Mouse (Mus musculus): Measurements from ENCODE around the gene Slc17a9. TPM values are rescaled to one million over a fixed set of nuclear protein-coding genes. Genes with fewer than 3 reads are reported as not detected.

Slc17a9 gene
- polyA plus RNA-seq, 1 experiment, result 22.6 TPM

GRCm38 (mm10) chr2:180755896-180756295 lies 30.8 kb downstream of the Slc17a9 start:
- no peak for TF ChIP-seq EP300 (IDR thresholded peaks at IDR 0.05; ENCODE audit: insufficient read depth, low read depth, low read length)
- no peak for TF ChIP-seq CTCF (IDR thresholded peaks at IDR 0.05; ENCODE audit: low read depth, low read length)
- no peak for TF ChIP-seq POLR2A (IDR thresholded peaks at IDR 0.05; ENCODE audit: insufficient read depth, low read length)
- H3K4me1 ChIP-seq (ENCODE audit: control insufficient read depth, insufficient read depth, low read length), result no peaks in the 10 kb centered on the region
- H3K27ac ChIP-seq (ENCODE audit: insufficient read depth, low read length), result no peak overlapping the region
- H3K9ac ChIP-seq (ENCODE audit: low read depth, poor library complexity, severe bottlenecking), result no peak overlapping the region
- H3K27me3 ChIP-seq (ENCODE audit: control insufficient read depth, insufficient read depth, low read length, poor library complexity, severe bottlenecking), result no peaks in the 10 kb centered on the region
- no peaks in the 10 kb centered on the region for H3K36me3 ChIP-seq (ENCODE audit: control insufficient read depth, insufficient read depth, low read length, poor library complexity, severe bottlenecking)
- H3K9me3 ChIP-seq (replicated peaks; ENCODE audit: control insufficient read depth, insufficient read depth, low read length, poor library complexity, severe bottlenecking), result no peaks in the 10 kb centered on the region
- H3K4me3 ChIP-seq (ENCODE audit: low read depth, low read length), result no peak overlapping the region

DNA sequence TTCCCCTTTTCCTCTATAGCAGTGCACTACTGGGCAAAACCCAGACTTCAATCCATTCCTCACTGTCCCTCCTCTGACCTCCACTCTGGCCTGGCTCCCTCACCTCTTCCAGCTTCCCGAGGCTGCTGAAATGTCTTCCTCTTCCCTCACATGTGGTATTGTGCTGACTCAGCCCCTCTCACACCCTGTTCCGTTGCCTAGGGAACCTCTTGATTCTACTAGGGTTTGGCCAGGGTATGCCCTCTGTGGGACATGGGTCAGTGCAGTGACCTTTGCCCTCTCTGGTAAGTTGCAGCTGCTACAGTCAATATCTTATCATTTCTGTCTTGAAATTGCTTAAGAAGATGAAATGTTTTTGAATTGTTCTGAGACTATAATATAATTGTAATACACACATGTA lies 31.7 kb downstream of the Slc17a9 start:
- H3K9me3 ChIP-seq (replicated peaks; ENCODE audit: control insufficient read depth, insufficient read depth, low read length, poor library complexity, severe bottlenecking), result no peaks in the 10 kb centered on the region
- TF ChIP-seq POLR2A (IDR thresholded peaks at IDR 0.05; ENCODE audit: insufficient read depth, low read length), result no peak
- no peak for TF ChIP-seq CTCF (IDR thresholded peaks at IDR 0.05; ENCODE audit: low read depth, low read length)
- no peak for TF ChIP-seq EP300 (IDR thresholded peaks at IDR 0.05; ENCODE audit: insufficient read depth, low read depth, low read length)
- no peaks in the 10 kb centered on the region for H3K27me3 ChIP-seq (ENCODE audit: control insufficient read depth, insufficient read depth, low read length, poor library complexity, severe bottlenecking)
- H3K27ac ChIP-seq (ENCODE audit: insufficient read depth, low read length), result no peak overlapping the region
- no peak overlapping the region for H3K9ac ChIP-seq (ENCODE audit: low read depth, poor library complexity, severe bottlenecking)
- H3K4me3 ChIP-seq (ENCODE audit: low read depth, low read length), result no peak overlapping the region
- no peaks in the 10 kb centered on the region for H3K36me3 ChIP-seq (ENCODE audit: control insufficient read depth, insufficient read depth, low read length, poor library complexity, severe bottlenecking)
- no peaks in the 10 kb centered on the region for H3K4me1 ChIP-seq (ENCODE audit: control insufficient read depth, insufficient read depth, low read length)

GRCm38 (mm10) chr2:180758513-180759263 lies 33.6 kb downstream of the Slc17a9 start:
- no peak overlapping the region for H3K4me3 ChIP-seq (ENCODE audit: low read depth, low read length)
- H3K4me1 ChIP-seq (ENCODE audit: control insufficient read depth, insufficient read depth, low read length), result no peaks in the 10 kb centered on the region
- no peak overlapping the region for H3K27ac ChIP-seq (ENCODE audit: insufficient read depth, low read length)
- H3K27me3 ChIP-seq (ENCODE audit: control insufficient read depth, insufficient read depth, low read length, poor library complexity, severe bottlenecking), result no peaks in the 10 kb centered on the region
- no peaks in the 10 kb centered on the region for H3K36me3 ChIP-seq (ENCODE audit: control insufficient read depth, insufficient read depth, low read length, poor library complexity, severe bottlenecking)
- no peak for TF ChIP-seq CTCF (IDR thresholded peaks at IDR 0.05; ENCODE audit: low read depth, low read length)
- no peak for TF ChIP-seq EP300 (IDR thresholded peaks at IDR 0.05; ENCODE audit: insufficient read depth, low read depth, low read length)
- TF ChIP-seq POLR2A (IDR thresholded peaks at IDR 0.05; ENCODE audit: insufficient read depth, low read length), result no peak
- H3K9ac ChIP-seq (ENCODE audit: low read depth, poor library complexity, severe bottlenecking), result no peak overlapping the region
- no peaks in the 10 kb centered on the region for H3K9me3 ChIP-seq (replicated peaks; ENCODE audit: control insufficient read depth, insufficient read depth, low read length, poor library complexity, severe bottlenecking)

DNA sequence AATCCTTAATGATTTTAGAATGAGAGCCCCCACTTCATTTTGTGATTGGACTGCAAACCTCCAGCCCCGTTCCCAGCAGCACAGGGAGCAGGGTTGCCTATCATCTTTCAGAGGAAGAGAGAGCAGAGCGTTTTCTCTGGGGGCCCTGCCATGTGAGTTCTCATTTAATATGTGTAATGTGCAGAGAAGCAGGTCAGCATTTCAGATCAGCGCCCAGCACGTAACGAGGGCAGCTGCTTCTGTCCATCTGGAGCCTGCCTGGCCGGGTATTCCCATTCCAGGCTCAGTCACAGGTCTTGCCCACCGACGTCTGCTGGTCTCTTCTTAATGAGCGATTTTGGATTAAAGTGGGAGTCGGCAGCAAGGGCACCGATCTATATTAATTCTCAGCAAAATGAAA lies 39.9 kb downstream of the Slc17a9 start:
- Histone ChIP-seq H3K36me3 (ENCODE audit: control insufficient read depth, insufficient read depth, low read length, poor library complexity, severe bottlenecking) (no peaks in the 10 kb centered on the region), H3K9ac (ENCODE audit: low read depth, poor library complexity, severe bottlenecking) (no peak overlapping the region), H3K27me3 (ENCODE audit: control insufficient read depth, insufficient read depth, low read length, poor library complexity, severe bottlenecking) (no peaks in the 10 kb centered on the region), H3K9me3 (replicated peaks; ENCODE audit: control insufficient read depth, insufficient read depth, low read length, poor library complexity, severe bottlenecking) (no peaks in the 10 kb centered on the region), H3K4me1 (ENCODE audit: control insufficient read depth, insufficient read depth, low read length) (no peaks in the 10 kb centered on the region), H3K27ac (ENCODE audit: insufficient read depth, low read length) (no peak overlapping the region), H3K4me3 (ENCODE audit: low read depth, low read length) (no peak overlapping the region)
- TF ChIP-seq EP300 (IDR thresholded peaks at IDR 0.05; ENCODE audit: insufficient read depth, low read depth, low read length), result no peak
- TF ChIP-seq POLR2A (IDR thresholded peaks at IDR 0.05; ENCODE audit: insufficient read depth, low read length), result no peak

DNA sequence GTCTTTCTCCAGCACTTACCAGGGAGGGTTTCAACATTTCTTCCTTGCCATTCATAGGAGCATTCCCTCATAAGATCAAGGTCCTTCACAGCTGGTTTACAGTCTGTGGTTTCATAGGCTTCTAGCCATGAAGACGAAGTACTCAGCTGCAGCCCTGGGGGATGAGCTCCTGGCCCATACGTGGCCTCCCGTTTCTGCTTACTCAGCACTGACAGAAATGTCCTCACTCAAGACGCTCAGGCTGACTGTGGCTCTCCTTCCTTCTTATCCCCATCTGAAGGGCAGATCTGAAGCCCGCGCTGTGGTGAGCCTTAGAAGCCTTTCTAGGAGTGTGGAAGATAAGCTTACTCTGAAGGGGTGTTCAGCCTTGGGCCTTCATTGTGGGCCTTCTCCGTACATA lies 40.6 kb downstream of the Slc17a9 start:
- Histone ChIP-seq H3K9ac (ENCODE audit: low read depth, poor library complexity, severe bottlenecking) (no peak overlapping the region), H3K4me3 (ENCODE audit: low read depth, low read length) (no peak overlapping the region)
- TF ChIP-seq CTCF (IDR thresholded peaks at IDR 0.05; ENCODE audit: low read depth, low read length) (no peak), EP300 (IDR thresholded peaks at IDR 0.05; ENCODE audit: insufficient read depth, low read depth, low read length) (no peak), POLR2A (IDR thresholded peaks at IDR 0.05; ENCODE audit: insufficient read depth, low read length) (no peak)

GRCm38 (mm10) chr2:180775223-180775622 lies 50.2 kb downstream of the Slc17a9 start:
- TF ChIP-seq CTCF (IDR thresholded peaks at IDR 0.05; ENCODE audit: low read depth, low read length) (no peak), EP300 (IDR thresholded peaks at IDR 0.05; ENCODE audit: insufficient read depth, low read depth, low read length) (no peak), POLR2A (IDR thresholded peaks at IDR 0.05; ENCODE audit: insufficient read depth, low read length) (no peak)
- peaks cover 13% of the 10 kb centered on the region for H3K27me3 ChIP-seq (ENCODE audit: control insufficient read depth, insufficient read depth, low read length, poor library complexity, severe bottlenecking)
- H3K27ac ChIP-seq (ENCODE audit: insufficient read depth, low read length), result no peak overlapping the region
- H3K9ac ChIP-seq (ENCODE audit: low read depth, poor library complexity, severe bottlenecking), result no peak overlapping the region
- H3K9me3 ChIP-seq (replicated peaks; ENCODE audit: control insufficient read depth, insufficient read depth, low read length, poor library complexity, severe bottlenecking), result no peaks in the 10 kb centered on the region
- H3K4me3 ChIP-seq (ENCODE audit: low read depth, low read length), result no peak overlapping the region
- no peaks in the 10 kb centered on the region for H3K4me1 ChIP-seq (ENCODE audit: control insufficient read depth, insufficient read depth, low read length)
- no peaks in the 10 kb centered on the region for H3K36me3 ChIP-seq (ENCODE audit: control insufficient read depth, insufficient read depth, low read length, poor library complexity, severe bottlenecking)

More for the DNA sequence above, 40.6 kb downstream of the Slc17a9 start:
- H3K9me3 ChIP-seq (replicated peaks; ENCODE audit: control insufficient read depth, insufficient read depth, low read length, poor library complexity, severe bottlenecking), result no peaks in the 10 kb centered on the region
- no peaks in the 10 kb centered on the region for H3K27me3 ChIP-seq (ENCODE audit: control insufficient read depth, insufficient read depth, low read length, poor library complexity, severe bottlenecking)
- no peaks in the 10 kb centered on the region for H3K4me1 ChIP-seq (ENCODE audit: control insufficient read depth, insufficient read depth, low read length)
- H3K36me3 ChIP-seq (ENCODE audit: control insufficient read depth, insufficient read depth, low read length, poor library complexity, severe bottlenecking), result no peaks in the 10 kb centered on the region
- H3K27ac ChIP-seq (ENCODE audit: insufficient read depth, low read length), result no peak overlapping the region

Measured in ES-Bruce4 (cell line).